Mouse (Mus musculus): ENCODE data around the gene Specc1. TPM values are rescaled to one million over a fixed set of nuclear protein-coding genes. Genes with fewer than 3 reads are reported as not detected.

Specc1 gene
- total and polyA plus RNA-seq, 3 experiments, result 7.3 to 18.6 (median 15.5) TPM

GRCm38 (mm10) chr11:62051487-62051886, 94.9 kb downstream of the Specc1 start:
- Histone ChIP-seq H3K36me3 (replicated peaks in 1 of 2; ENCODE audit: control insufficient read depth in 1 of 2, insufficient read depth in 1 of 2, low read length in 1 of 2) (peaks cover 0 to 11% of the 10 kb centered on the region in 2 experiments), H3K9ac (ENCODE audit: insufficient read depth, low read depth) (no peak overlapping the region), H3K4me1 (ENCODE audit: control insufficient read depth in 1 of 2, insufficient read depth in 2 of 2) (no peaks in the 10 kb centered on the region), H3K9me3 (replicated peaks; ENCODE audit: low read length) (no peaks in the 10 kb centered on the region), H3K79me2 (replicated peaks; ENCODE audit: control insufficient read depth, extremely low read depth, insufficient read depth, poor library complexity, severe bottlenecking) (no peaks in the 10 kb centered on the region), H3K4me3 (replicated peaks in 1 of 3; ENCODE audit: low read depth in 2 of 3, low read length in 2 of 3, poor library complexity in 1 of 3) (no peak overlapping the region), H3K27me3 (replicated peaks) (no peaks in the 10 kb centered on the region), H3K27ac (ENCODE audit: insufficient read depth, low read depth) (no peak overlapping the region), H3K4me2 (ENCODE audit: insufficient read depth, low read depth, poor library complexity, severe bottlenecking) (no peak overlapping the region)
- dilution Hi-C loops (cut with MboI; ENCODE audit: extremely low pct_ligation_motif_present, extremely low pct_unique_long_range_greater_than_20kb, low sequenced_read_pairs), result no loop called here
- no peak for DNase-seq (ENCODE audit: extremely low read depth)
- TF ChIP-seq GABPA (IDR thresholded peaks at IDR 0.05; ENCODE audit: insufficient replicate concordance, low read depth, low read length) (no peak), BHLHE40 (IDR thresholded peaks at IDR 0.05; ENCODE audit: low read depth, low read length) (no peak), NELFE (IDR thresholded peaks at IDR 0.05; ENCODE audit: low read depth, low read length) (no peak), MEF2A (IDR thresholded peaks at IDR 0.05; ENCODE audit: borderline replicate concordance, low read depth, low read length) (no peak), POLR2AphosphoS2 (IDR thresholded peaks at IDR 0.05; ENCODE audit: low read depth, low read length) (no peak), ZKSCAN1 (IDR thresholded peaks at IDR 0.05; ENCODE audit: borderline replicate concordance, low read depth, low read length) (no peak), EP300 (IDR thresholded peaks at IDR 0.05; ENCODE audit: low read length) (no peak), CHD1 (IDR thresholded peaks at IDR 0.05; ENCODE audit: low read depth, low read length) (no peak), JUN (IDR thresholded peaks at IDR 0.05; ENCODE audit: insufficient read depth, low read depth, low read length) (no peak), POLR2A (IDR thresholded peaks at IDR 0.05; ENCODE audit: low read depth, low read length) (no peak), CHD2 (IDR thresholded peaks at IDR 0.05; ENCODE audit: low read length) (no peak), USF1 (IDR thresholded peaks at IDR 0.05; ENCODE audit: low read depth, low read length) (no peak), ZC3H11A (IDR thresholded peaks at IDR 0.05; ENCODE audit: low read depth, low read length) (no peak), USF2 (conservative IDR thresholded peaks at IDR 0.05; ENCODE audit: low read depth, low read length) (no peak), RCOR1 (conservative IDR thresholded peaks at IDR 0.05; ENCODE audit: low read depth, low read length) (no peak), KAT2A (IDR thresholded peaks at IDR 0.05; ENCODE audit: insufficient replicate concordance, low read length) (no peak), MYC (IDR thresholded peaks at IDR 0.05; ENCODE audit: low read depth, low read length) (no peak), RAD21 (IDR thresholded peaks at IDR 0.05; ENCODE audit: low read depth, low read length) (no peak)
- in situ Hi-C loops (cut with MboI; ENCODE audit: low pct_ligation_motif_present, low pct_unique_long_range_greater_than_20kb, low sequenced_read_pairs), result loop anchor here (5.0 kb wide), 1 partner anchor 76 kb away; no protein-coding TSS in a partner anchor

GRCm38 (mm10) chr11:62053928-62054327, 97.4 kb downstream of the Specc1 start:
- no peak for TF ChIP-seq NELFE (IDR thresholded peaks at IDR 0.05; ENCODE audit: low read depth, low read length)
- TF ChIP-seq POLR2A (IDR thresholded peaks at IDR 0.05; ENCODE audit: low read depth, low read length), result no peak
- TF ChIP-seq HCFC1 (IDR thresholded peaks at IDR 0.05; ENCODE audit: low read depth, low read length), result no peak
- no peak for TF ChIP-seq MAZ (IDR thresholded peaks at IDR 0.05; ENCODE audit: low read depth, low read length)
- TF ChIP-seq ETS1 (conservative IDR thresholded peaks at IDR 0.05; ENCODE audit: low read depth, low read length), result no peak
- no peak for TF ChIP-seq TBP (conservative IDR thresholded peaks at IDR 0.05; ENCODE audit: low read depth, low read length)
- TF ChIP-seq MAFK (IDR thresholded peaks at IDR 0.05; ENCODE audit: insufficient replicate concordance, low read length), result no peak
- TF ChIP-seq NRF1 (IDR thresholded peaks at IDR 0.05; ENCODE audit: low read depth, low read length), result no peak
- TF ChIP-seq MAX (IDR thresholded peaks at IDR 0.05; ENCODE audit: low read length), result no peak
- TF ChIP-seq KAT2A (IDR thresholded peaks at IDR 0.05; ENCODE audit: insufficient replicate concordance, low read length), result no peak
- no peak for TF ChIP-seq GABPA (IDR thresholded peaks at IDR 0.05; ENCODE audit: insufficient replicate concordance, low read depth, low read length)
- no peak for TF ChIP-seq UBTF (IDR thresholded peaks at IDR 0.05; ENCODE audit: low read depth, low read length)
- TF ChIP-seq IRF4 (IDR thresholded peaks at IDR 0.05; ENCODE audit: low read depth, low read length), result no peak
- TF ChIP-seq PAX5 (IDR thresholded peaks at IDR 0.05; ENCODE audit: low read length), result no peak
- no peak for TF ChIP-seq ZKSCAN1 (IDR thresholded peaks at IDR 0.05; ENCODE audit: borderline replicate concordance, low read depth, low read length)
- in situ Hi-C loops (cut with MboI; ENCODE audit: low pct_ligation_motif_present, low pct_unique_long_range_greater_than_20kb, low sequenced_read_pairs) (loop anchor here (5.0 kb wide), 1 partner anchor 73 kb away; no protein-coding TSS in a partner anchor), dilution Hi-C loops (cut with MboI; ENCODE audit: extremely low pct_ligation_motif_present, extremely low pct_unique_long_range_greater_than_20kb, low sequenced_read_pairs) (no loop called here)
- peaks cover 3 to 11% of the 10 kb centered on the region in 2 experiments; a peak in 3 of 4 replicates for H3K4me1 ChIP-seq (ENCODE audit: control insufficient read depth in 1 of 2, insufficient read depth in 2 of 2)
- H3K4me2 ChIP-seq (ENCODE audit: insufficient read depth, low read depth, poor library complexity, severe bottlenecking), result no peak overlapping the region
- H3K9ac ChIP-seq (ENCODE audit: insufficient read depth, low read depth), result no peak overlapping the region
- no peak overlapping the region for H3K27ac ChIP-seq (ENCODE audit: insufficient read depth, low read depth)
- no peaks in the 10 kb centered on the region for H3K79me2 ChIP-seq (replicated peaks; ENCODE audit: control insufficient read depth, extremely low read depth, insufficient read depth, poor library complexity, severe bottlenecking)
- DNase-seq (ENCODE audit: extremely low read depth), result no peak
- H3K4me3 ChIP-seq (replicated peaks in 1 of 3; ENCODE audit: low read depth in 2 of 3, low read length in 2 of 3, poor library complexity in 1 of 3), result no peak overlapping the region
- H3K36me3 ChIP-seq (replicated peaks in 1 of 2; ENCODE audit: control insufficient read depth in 1 of 2, insufficient read depth in 1 of 2, low read length in 1 of 2), result peaks cover 0 to 11% of the 10 kb centered on the region in 2 experiments
- peaks cover 2% of the 10 kb centered on the region for H3K9me3 ChIP-seq (replicated peaks; ENCODE audit: low read length)
- H3K27me3 ChIP-seq (replicated peaks), result no peaks in the 10 kb centered on the region

All from CH12.LX (cell line).